Mouse (Mus musculus): ENCODE results near the gene Psmb8. TPM values are rescaled to one million over a fixed set of nuclear protein-coding genes. Genes with fewer than 3 reads are reported as not detected.
A peak's percentile ranks its signal among the peaks of the same experiment; 100 is the strongest.

Gene Psmb8
- total RNA-seq, 2 experiments from 2014 or later = 289 to 461 TPM

- ATAC-seq (replicated peaks; ENCODE audit: poor library complexity) = no peak
Observed at GRCm38 (mm10) chr17:34244656-34245055, 47.1 kb downstream of the Psmb8 start.

GRCm38 (mm10) chr17:34247047-34247446 is 49.5 kb downstream of the Psmb8 start:
- peak; percentile 47; the same call in 1 of the 2 replicates for ATAC-seq (replicated peaks; ENCODE audit: poor library complexity)

GRCm38 (mm10) chr17:34248764-34249163 is 51.2 kb downstream of the Psmb8 start:
- ATAC-seq (replicated peaks; ENCODE audit: poor library complexity) = peak; percentile 84

DNA sequence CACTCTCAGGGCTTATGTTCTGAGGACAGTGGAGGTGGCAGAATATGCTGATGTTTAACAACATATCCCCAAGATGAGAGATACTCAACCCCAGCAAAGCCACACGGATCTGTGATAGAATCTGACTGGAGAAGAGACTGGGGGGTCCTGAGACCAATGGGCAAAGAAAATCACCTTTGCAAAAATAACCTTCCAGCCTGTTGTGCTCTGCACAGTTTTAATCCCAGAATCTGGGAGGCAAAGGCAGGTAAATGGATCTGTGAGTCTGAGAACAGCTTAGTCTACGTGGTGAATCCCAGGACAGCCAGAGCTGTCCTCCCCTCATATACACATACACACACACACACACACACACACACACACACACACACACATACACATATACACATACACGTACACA is 51.8 kb downstream of the Psmb8 start:
- ATAC-seq (replicated peaks; ENCODE audit: poor library complexity) = no peak

- peak; percentile 76 for ATAC-seq (replicated peaks; ENCODE audit: poor library complexity)
Observed at GRCm38 (mm10) chr17:34249878-34250277, 52.4 kb downstream of the Psmb8 start.

Other genes with a start within 250 kb of the Psmb8 start
- gene B3galt4, start 246.2 kb upstream of the Psmb8 start, total RNA-seq (2015) = 1.1 and 2.7 TPM in 2 replicates
- 5.8 and 7.6 TPM in 2 replicates for gene B3galt4, start 246.2 kb upstream of the Psmb8 start, total RNA-seq (2017)
- 16.6 and 19.1 TPM in 2 replicates for gene Vps52, start 241.9 kb upstream of the Psmb8 start, total RNA-seq (2015)
- 13.7 and 15.7 TPM in 2 replicates for gene Vps52, start 241.9 kb upstream of the Psmb8 start, total RNA-seq (2017)
- 3,964 and 4,103 TPM in 2 replicates for gene Rps18, start 241.7 kb upstream of the Psmb8 start, total RNA-seq (2015)
- gene Rps18, start 241.7 kb upstream of the Psmb8 start, total RNA-seq (2017) = 1,202 and 1,622 TPM in 2 replicates
- 914 and 1,011 TPM in 2 replicates for gene H2-K1, start 197.4 kb upstream of the Psmb8 start, total RNA-seq (2015)
- 697 and 748 TPM in 2 replicates for gene H2-K1, start 197.4 kb upstream of the Psmb8 start, total RNA-seq (2017)
- gene Ring1, start 173.0 kb upstream of the Psmb8 start, total RNA-seq (2015) = 8.1 and 9.6 TPM in 2 replicates
- gene Ring1, start 173.0 kb upstream of the Psmb8 start, total RNA-seq (2017) = 9.8 and 12.7 TPM in 2 replicates
- 61.7 and 65.6 TPM in 2 replicates for gene H2-Ke6, start 169.7 kb upstream of the Psmb8 start, total RNA-seq (2015)
- 36.6 and 46.5 TPM in 2 replicates for gene H2-Ke6, start 169.7 kb upstream of the Psmb8 start, total RNA-seq (2017)
- gene Slc39a7, start 166.0 kb upstream of the Psmb8 start, total RNA-seq (2015) = 6.2 and 9.5 TPM in 2 replicates
- gene Slc39a7, start 166.0 kb upstream of the Psmb8 start, total RNA-seq (2017) = 101 and 107 TPM in 2 replicates
- gene Rxrb, start 165.9 kb upstream of the Psmb8 start, total RNA-seq (2015) = 22.1 and 22.2 TPM in 2 replicates
- gene Rxrb, start 165.9 kb upstream of the Psmb8 start, total RNA-seq (2017) = 34.2 and 42.6 TPM in 2 replicates
- gene Col11a2, start 158.3 kb upstream of the Psmb8 start, total RNA-seq (2015) = 0.83 and 0.94 TPM in 2 replicates
- gene Col11a2, start 158.3 kb upstream of the Psmb8 start, total RNA-seq (2017) = 1.9 and 3.1 TPM in 2 replicates
- 7.7 and 9.6 TPM in 2 replicates for gene H2-Oa, start 105.4 kb upstream of the Psmb8 start, total RNA-seq (2015)
- gene H2-Oa, start 105.4 kb upstream of the Psmb8 start, total RNA-seq (2017) = 2.7 TPM in 2 replicates
- 72.0 and 74.5 TPM in 2 replicates for gene H2-DMa, start 78.2 kb upstream of the Psmb8 start, total RNA-seq (2015)
- 56.5 and 61.1 TPM in 2 replicates for gene H2-DMa, start 78.2 kb upstream of the Psmb8 start, total RNA-seq (2017)
- gene Brd2, start 75.1 kb upstream of the Psmb8 start, total RNA-seq (2015) = 269 and 306 TPM in 2 replicates
- 260 and 284 TPM in 2 replicates for gene Brd2, start 75.1 kb upstream of the Psmb8 start, total RNA-seq (2017)
- 3.9 and 5.8 TPM in 2 replicates for gene H2-DMb2, start 54.4 kb upstream of the Psmb8 start, total RNA-seq (2015)
- gene H2-DMb2, start 54.4 kb upstream of the Psmb8 start, total RNA-seq (2017) = 6.7 and 8.5 TPM in 2 replicates
- 36.2 and 39.4 TPM in 2 replicates for gene H2-DMb1, start 44.6 kb upstream of the Psmb8 start, total RNA-seq (2015)
- gene H2-DMb1, start 44.6 kb upstream of the Psmb8 start, total RNA-seq (2017) = 47.0 and 60.3 TPM in 2 replicates
- gene Tap1, start 10.2 kb upstream of the Psmb8 start, total RNA-seq (2015) = 27.6 and 30.5 TPM in 2 replicates
- gene Tap1, start 10.2 kb upstream of the Psmb8 start, total RNA-seq (2017) = 62.5 and 82.8 TPM in 2 replicates
- 112 and 120 TPM in 2 replicates for gene Psmb9, start 10.0 kb upstream of the Psmb8 start, total RNA-seq (2015)
- 122 and 126 TPM in 2 replicates for gene Psmb9, start 10.0 kb upstream of the Psmb8 start, total RNA-seq (2017)
- 8.5 and 17.1 TPM in 2 replicates for gene Tap2, start 5.8 kb downstream of the Psmb8 start, total RNA-seq (2015)
- 54.6 and 67.9 TPM in 2 replicates for gene Tap2, start 5.8 kb downstream of the Psmb8 start, total RNA-seq (2017)
- gene H2-Ob, start 41.2 kb downstream of the Psmb8 start, total RNA-seq (2015) = 6.6 and 13.1 TPM in 2 replicates
- gene H2-Ob, start 41.2 kb downstream of the Psmb8 start, total RNA-seq (2017) = 3.7 and 8.6 TPM in 2 replicates
- gene H2-Ab1, start 60.0 kb downstream of the Psmb8 start, total RNA-seq (2015) = 50.0 and 61.3 TPM in 2 replicates
- 45.2 and 81.5 TPM in 2 replicates for gene H2-Ab1, start 60.0 kb downstream of the Psmb8 start, total RNA-seq (2017)
- gene H2-Aa, start 90.1 kb downstream of the Psmb8 start, total RNA-seq (2015) = 30.1 and 37.9 TPM in 2 replicates
- 10.3 and 24.6 TPM in 2 replicates for gene H2-Aa, start 90.1 kb downstream of the Psmb8 start, total RNA-seq (2017)
- 5.0 and 5.6 TPM in 2 replicates for gene H2-Eb1, start 108.1 kb downstream of the Psmb8 start, total RNA-seq (2015)
- 11.2 and 17.2 TPM in 2 replicates for gene H2-Eb1, start 108.1 kb downstream of the Psmb8 start, total RNA-seq (2017)
- gene H2-Eb2, start 127.9 kb downstream of the Psmb8 start, total RNA-seq (2015) = 0.02 TPM in 1 of 2 replicates, not detected in the other
- gene H2-Eb2, start 127.9 kb downstream of the Psmb8 start, total RNA-seq (2017) = not detected in 2 replicates
- gene Btnl2, start 157.1 kb downstream of the Psmb8 start, total RNA-seq (2015) = not detected in 2 replicates
- not detected in 2 replicates for gene Btnl2, start 157.1 kb downstream of the Psmb8 start, total RNA-seq (2017)
- gene Btnl1, start 179.4 kb downstream of the Psmb8 start, total RNA-seq (2015) = not detected in 2 replicates
- gene Btnl1, start 179.4 kb downstream of the Psmb8 start, total RNA-seq (2017) = not detected in 2 replicates
- 1.7 and 4.5 TPM in 2 replicates for gene BC051142, start 201.1 kb downstream of the Psmb8 start, total RNA-seq (2015)
- gene BC051142, start 201.1 kb downstream of the Psmb8 start, total RNA-seq (2017) = 1.0 and 2.4 TPM in 2 replicates